Mouse (Mus musculus) bone marrow, adult 2 months (tissue): ENCODE results near the gene Aurkb.

Experiments used
- CTCF ChIP-seq: fragments of 200-500 bp; IDR thresholded peaks from 2 replicates; pipeline ENCODE4 v1.5.1; 2011; ENCODE audit warnings: low read length, control low read depth; ENCODE audit not compliant: control insufficient read depth, insufficient read depth
- POLR2A ChIP-seq: fragments of 200-500 bp; IDR thresholded peaks from 2 replicates; pipeline ENCODE4 v1.6.1; 2011; ENCODE audit warnings: low read depth, mild to moderate bottlenecking, control low read depth, low read length, borderline replicate concordance; ENCODE audit not compliant: control insufficient read depth

- TF ChIP-seq CTCF: no peak
- no peak for TF ChIP-seq POLR2A
Measured at GRCm38 (mm10) chr11:69060448-69061254, 15.2 kb downstream of the Aurkb start.
